Mouse (Mus musculus) limb, embryonic 14.5 days (tissue): ENCODE measurements around the gene Insl6. TPM values are rescaled to one million over a fixed set of nuclear protein-coding genes. Genes with fewer than 3 reads are reported as not detected.

Experiments
- ATAC-seq: fragments of 200-750 bp; cut with Nextera tagmentation; 2 replicates; pipeline ENCODE4 v1.8.0; 2017; ENCODE audit warnings: low read depth, moderate number of reproducible peaks, moderate TSS enrichment; ENCODE audit not compliant: low FRiP score
- DNase-seq: peaks from one replicate; pipeline ENCODE4 v3.0.0-alpha.2; 2015; ENCODE audit warnings: low spot score
- H3K27ac ChIP-seq: fragments of 300-500 bp; sonication (generic); replicated peaks from 2 replicates; pipeline ENCODE4 v1.5.1; 2014; ENCODE audit warnings: low read depth, mild to moderate bottlenecking, low read length, moderate library complexity, mixed read lengths
- H3K27me3 ChIP-seq: fragments of 300-500 bp; sonication (generic); 2 replicates; pipeline ENCODE4 v1.6.1; 2014; ENCODE audit warnings: low read length, mixed read lengths; ENCODE audit not compliant: control insufficient read depth, insufficient read depth
- H3K36me3 ChIP-seq: fragments of 300-500 bp; sonication (generic); 2 replicates; pipeline ENCODE4 v1.6.1; 2014; ENCODE audit warnings: mild to moderate bottlenecking, low read length, moderate library complexity, mixed read lengths; ENCODE audit not compliant: control insufficient read depth, insufficient read depth
- H3K4me1 ChIP-seq: fragments of 300-500 bp; sonication (generic); 2 replicates; pipeline ENCODE4 v1.6.1; 2014; ENCODE audit warnings: antibody characterized with exemption, low read length, mixed read lengths; ENCODE audit not compliant: control insufficient read depth, insufficient read depth
- H3K4me2 ChIP-seq: fragments of 300-500 bp; sonication (generic); replicated peaks from 2 replicates; pipeline ENCODE4 v1.6.1; 2014; ENCODE audit warnings: low read depth, mild to moderate bottlenecking, low read length, moderate library complexity; ENCODE audit not compliant: severe bottlenecking
- H3K4me3 ChIP-seq: fragments of 300-500 bp; sonication (generic); replicated peaks from 2 replicates; pipeline ENCODE4 v1.5.1; 2014; ENCODE audit warnings: low read length
- H3K9ac ChIP-seq: fragments of 300-500 bp; sonication (generic); 2 replicates; pipeline ENCODE4 v1.6.1; 2014; ENCODE audit warnings: mild to moderate bottlenecking, low read depth, low read length, moderate library complexity; ENCODE audit not compliant: severe bottlenecking
- H3K9me3 ChIP-seq: fragments of 300-500 bp; sonication (generic); 2 replicates; pipeline ENCODE4 v1.6.1; 2016; ENCODE audit warnings: low read length; ENCODE audit not compliant: control insufficient read depth
- POLR2A ChIP-seq: fragments of 200-500 bp; IDR thresholded peaks from 2 replicates; pipeline ENCODE4 v1.8.0; 2012; ENCODE audit warnings: inconsistent platforms, mild to moderate bottlenecking, moderate library complexity, borderline replicate concordance; ENCODE audit not compliant: insufficient read depth, insufficient read length; ENCODE audit errors: extremely low read depth
- WGBS: fragments of 180-500 bp; shearing (Covaris S2); extraction: QIAGEN DNeasy Blood & Tissue Kit; methylation state at CpG from one replicate; pipeline ENCODE4 v1.1.7; 2014; 5-methylcytosine and 5-hydroxymethylcytosine counted together
- polyA plus RNA-seq, 2 experiments: library from polyadenylated mRNA; depleted of rRNA in 1 of 2; stranded (reverse) in 1 of 2; unstranded in 1 of 2; fragments of >200 nt; fragmentation: Nextera tagmentation in 1 of 2; extraction: Ambion mirVana in 1 of 2; gene quantifications; 2 replicates each; pipeline versions ENCODE4 v1.2.1 to v1.2.3; 2012 to 2014

Insl6 gene
- polyA plus RNA-seq, 2 experiments: 3.0 to 6.7 TPM

GRCm38 (mm10) chr19:29325852-29326180 lies 660 bp upstream of the Insl6 start:
- DNase-seq (no peak), ATAC-seq (no peak)
- Histone ChIP-seq H3K9ac (0 out of 2 replicates have a peak overlapping the region, but pooled peaks have one; percentile 7), H3K27ac (no peak overlapping the region), H3K36me3 (no peaks in the 10 kb centered on the region), H3K27me3 (no peaks in the 10 kb centered on the region), H3K4me2 (peak overlapping the region; percentile 74), H3K9me3 (no peaks in the 10 kb centered on the region), H3K4me1 (peaks cover 6% of the 10 kb centered on the region; the same call in 1 of the 2 replicates), H3K4me3 (peak overlapping the region; percentile 43)
- no peak for TF ChIP-seq POLR2A
- WGBS: 64% methylated on average over 9 of the region's 9 CpGs

GRCm38 (mm10) chr19:29323416-29324049 lies 1.6 kb downstream of the Insl6 start:
- H3K4me3 ChIP-seq: no peak overlapping the region
- no peak overlapping the region for H3K27ac ChIP-seq
- no peaks in the 10 kb centered on the region for H3K9me3 ChIP-seq
- WGBS: 59% methylated on average over 8 of the region's 8 CpGs
- DNase-seq (no peak), ATAC-seq (no peak)
- H3K9ac ChIP-seq: no peak overlapping the region
- no peaks in the 10 kb centered on the region for H3K36me3 ChIP-seq
- peaks cover 6% of the 10 kb centered on the region; the same call in 1 of the 2 replicates for H3K4me1 ChIP-seq
- TF ChIP-seq POLR2A: no peak
- no peaks in the 10 kb centered on the region for H3K27me3 ChIP-seq
- H3K4me2 ChIP-seq: no peak overlapping the region; the same call in 1 of the 2 replicates

GRCm38 (mm10) chr19:29312661-29313060 lies 12.5 kb downstream of the Insl6 start:
- ATAC-seq: no peak
- H3K9me3 ChIP-seq: peaks cover 8% of the 10 kb centered on the region
- TF ChIP-seq POLR2A: no peak
- H3K4me3 ChIP-seq: no peak overlapping the region
- H3K27ac ChIP-seq: no peak overlapping the region
- no peak for DNase-seq
- peaks cover 42% of the 10 kb centered on the region for H3K36me3 ChIP-seq
- no peak overlapping the region for H3K4me2 ChIP-seq
- H3K27me3 ChIP-seq: no peaks in the 10 kb centered on the region
- WGBS: 71% methylated on average over 7 of the region's 7 CpGs
- H3K9ac ChIP-seq: no peak overlapping the region
- H3K4me1 ChIP-seq: no peaks in the 10 kb centered on the region

- Histone ChIP-seq H3K4me2 (no peak overlapping the region), H3K27ac (no peak overlapping the region), H3K4me3 (no peak overlapping the region), H3K27me3 (no peaks in the 10 kb centered on the region), H3K4me1 (no peaks in the 10 kb centered on the region), H3K9me3 (peaks cover 8% of the 10 kb centered on the region), H3K36me3 (peaks cover 42% of the 10 kb centered on the region), H3K9ac (no peak overlapping the region)
- 97% methylated on average over 8 of the region's 8 CpGs for WGBS
- DNase-seq (no peak), ATAC-seq (no peak)
- no peak for TF ChIP-seq POLR2A
Observed at GRCm38 (mm10) chr19:29311791-29312190, 13.4 kb downstream of the Insl6 start.

- no peaks in the 10 kb centered on the region for H3K27me3 ChIP-seq
- ATAC-seq: no peak
- H3K4me3 ChIP-seq: no peak overlapping the region
- no peaks in the 10 kb centered on the region for H3K9me3 ChIP-seq
- no peak overlapping the region for H3K4me2 ChIP-seq
- H3K36me3 ChIP-seq: peaks cover 39% of the 10 kb centered on the region
- no peak overlapping the region for H3K27ac ChIP-seq
- H3K4me1 ChIP-seq: no peaks in the 10 kb centered on the region
- no peak for TF ChIP-seq POLR2A
- no peak for DNase-seq
- H3K9ac ChIP-seq: no peak overlapping the region
Observed at GRCm38 (mm10) chr19:29308832-29309231, 16.3 kb downstream of the Insl6 start.
